Mouse (Mus musculus): ENCODE measurements around the gene Tmem231.

- TF ChIP-seq GATA1 (IDR thresholded peaks at IDR 0.05; ENCODE audit: low read length) = no peak
- no peak for TF ChIP-seq TAL1 (IDR thresholded peaks at IDR 0.05; ENCODE audit: low read length)
These were observed 31.6 kb downstream of the Tmem231 start for GRCm38 (mm10) chr8:111902080-111902479.

Data from erythroblast, embryonic 14.5 days (primary cell).